Mouse (Mus musculus) CH12F3 (cell line): ENCODE results near the gene Smco4.

ENCODE experiments used
- in situ Hi-C: fragments of 300-500 bp; cut with MboI; formaldehyde crosslinking; loops from 2 replicates; pipeline ENCODE4 v1.14.3; 2020; ENCODE audit warnings: low sequenced_read_pairs

The Smco4 gene

DNA sequence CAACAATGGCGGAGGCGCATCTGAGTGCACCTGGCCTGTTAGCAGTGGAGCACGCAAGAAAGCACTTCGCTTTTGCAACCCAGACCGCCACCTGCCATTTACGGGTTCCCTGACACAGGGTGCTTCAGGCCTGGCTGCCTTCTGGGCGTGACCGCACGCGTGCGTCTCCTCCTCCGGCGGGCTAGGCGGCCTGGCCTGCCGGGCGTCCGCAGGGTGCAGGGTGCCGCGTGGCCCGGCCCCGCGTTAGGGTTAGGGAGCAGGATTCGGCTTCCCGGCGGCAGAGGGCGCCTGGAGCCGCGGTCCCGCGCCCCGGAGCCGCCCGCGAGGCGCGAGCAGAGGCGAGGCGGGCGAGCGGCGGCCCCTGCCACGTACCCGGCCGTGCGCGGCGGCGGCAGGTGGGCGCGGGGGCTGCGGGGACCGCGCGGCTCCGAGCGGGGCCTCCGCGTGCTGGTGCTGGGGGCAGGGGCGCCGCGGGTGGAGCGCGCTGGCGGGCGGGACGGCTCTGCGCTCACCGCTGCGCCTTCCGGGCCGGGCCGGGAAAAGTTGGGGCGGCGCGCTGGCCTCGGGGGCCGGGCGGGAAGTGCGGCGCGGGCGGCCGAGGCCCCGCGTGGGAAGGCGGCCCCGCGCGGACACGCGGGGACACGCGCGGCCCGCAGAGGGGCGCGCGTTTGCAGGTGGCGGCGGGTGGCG lies at the start of gene Smco4:
Smco4 (plus strand) TSS at position 198 of the 690 bp plus-strand sequence.
- in situ Hi-C loops, result no loop called here

GRCm38 (mm10) chr9:15447397-15447796 lies 45.8 kb upstream of the Smco4 start:
- in situ Hi-C loops, result no loop called here

- in situ Hi-C loops, result no loop called here
These were observed 42.3 kb upstream of the Smco4 start for GRCm38 (mm10) chr9:15450921-15451320.

GRCm38 (mm10) chr9:15472256-15472655 lies 21.0 kb upstream of the Smco4 start:
- in situ Hi-C loops, result no loop called here

DNA sequence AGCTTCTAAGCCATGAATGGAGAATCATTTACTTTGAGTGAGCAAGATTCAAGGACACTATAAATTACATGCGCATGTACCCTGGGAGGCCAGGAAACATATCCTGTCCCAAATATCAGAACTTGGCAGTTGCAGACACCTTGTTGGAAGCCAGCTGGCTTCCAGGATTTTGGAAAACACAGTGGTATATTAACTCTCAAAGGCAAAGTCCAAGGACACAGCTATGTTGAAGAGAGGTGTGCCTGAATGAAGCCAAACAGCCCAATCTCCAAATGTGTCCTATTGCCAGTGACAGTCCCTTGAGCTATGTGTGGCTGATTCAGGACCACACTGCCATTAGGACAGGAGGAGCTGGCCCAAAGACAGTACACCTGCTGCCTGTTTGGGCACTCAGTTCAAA lies 20.0 kb upstream of the Smco4 start:
- in situ Hi-C loops, result no loop called here

DNA sequence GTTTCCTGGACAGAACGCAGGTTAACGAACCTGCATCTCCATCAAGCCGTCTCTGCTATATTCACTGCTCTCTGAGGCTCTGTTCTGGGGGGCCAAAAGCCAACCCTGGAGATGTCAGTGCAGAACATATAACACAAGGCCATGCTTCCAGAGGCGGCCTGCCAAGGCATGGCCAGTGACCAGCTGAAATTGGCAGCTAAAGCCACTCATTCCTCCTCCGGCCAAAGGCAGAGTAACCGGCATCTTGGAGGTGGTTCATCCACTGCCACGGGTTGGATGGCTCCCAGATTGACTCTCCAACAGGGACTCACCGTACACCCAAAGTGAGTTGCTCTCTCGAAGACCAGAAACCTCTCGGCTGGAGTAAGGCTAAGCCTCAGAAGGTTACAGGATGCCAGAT lies 15.7 kb upstream of the Smco4 start:
- in situ Hi-C loops, result no loop called here

GRCm38 (mm10) chr9:15487682-15488424 lies 5.4 kb upstream of the Smco4 start:
- in situ Hi-C loops, result no loop called here

- in situ Hi-C loops, result no loop called here
These were observed 3.9 kb upstream of the Smco4 start for GRCm38 (mm10) chr9:15489293-15489692.

GRCm38 (mm10) chr9:15490331-15491100 lies 2.7 kb upstream of the Smco4 start:
- in situ Hi-C loops, result no loop called here

DNA sequence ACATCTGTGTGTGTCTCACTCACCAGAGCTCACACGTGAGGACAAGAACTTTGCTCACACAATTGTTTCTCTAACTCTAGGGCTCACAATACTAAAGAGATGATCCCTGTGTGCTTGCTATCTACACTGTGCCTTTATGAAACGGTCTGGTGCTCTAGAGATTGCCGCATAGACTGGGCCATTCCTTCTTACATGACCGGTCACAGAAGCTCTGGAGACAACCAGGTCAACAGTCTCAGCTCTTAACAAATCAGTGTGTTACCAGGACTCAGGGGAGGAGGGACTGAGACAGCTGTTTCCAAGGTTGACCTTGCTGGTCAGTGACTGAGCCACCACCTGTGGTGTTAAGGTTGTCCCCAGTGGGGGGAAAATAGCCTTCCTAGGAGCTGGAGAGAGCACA lies 1.5 kb upstream of the Smco4 start:
- in situ Hi-C loops, result no loop called here

DNA sequence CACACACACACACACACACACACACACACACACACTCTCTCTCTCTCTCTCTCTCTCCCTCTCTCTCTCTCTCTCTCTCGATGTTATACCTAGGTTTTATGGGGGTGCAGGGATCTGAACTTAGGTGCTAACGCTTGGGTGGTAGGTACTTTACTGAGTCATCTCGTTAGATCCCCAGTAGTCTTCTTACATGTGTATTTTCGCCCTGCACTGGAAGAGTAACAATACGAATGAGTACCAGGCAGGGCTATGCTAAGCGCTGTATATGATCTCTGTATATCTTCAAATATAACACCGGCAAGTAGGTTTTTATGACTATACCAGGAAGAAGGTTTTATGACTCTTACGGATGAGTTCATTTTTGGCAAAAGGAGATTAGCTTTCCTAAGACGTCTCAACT lies 831 bp upstream of the Smco4 start:
- in situ Hi-C loops, result no loop called here

DNA sequence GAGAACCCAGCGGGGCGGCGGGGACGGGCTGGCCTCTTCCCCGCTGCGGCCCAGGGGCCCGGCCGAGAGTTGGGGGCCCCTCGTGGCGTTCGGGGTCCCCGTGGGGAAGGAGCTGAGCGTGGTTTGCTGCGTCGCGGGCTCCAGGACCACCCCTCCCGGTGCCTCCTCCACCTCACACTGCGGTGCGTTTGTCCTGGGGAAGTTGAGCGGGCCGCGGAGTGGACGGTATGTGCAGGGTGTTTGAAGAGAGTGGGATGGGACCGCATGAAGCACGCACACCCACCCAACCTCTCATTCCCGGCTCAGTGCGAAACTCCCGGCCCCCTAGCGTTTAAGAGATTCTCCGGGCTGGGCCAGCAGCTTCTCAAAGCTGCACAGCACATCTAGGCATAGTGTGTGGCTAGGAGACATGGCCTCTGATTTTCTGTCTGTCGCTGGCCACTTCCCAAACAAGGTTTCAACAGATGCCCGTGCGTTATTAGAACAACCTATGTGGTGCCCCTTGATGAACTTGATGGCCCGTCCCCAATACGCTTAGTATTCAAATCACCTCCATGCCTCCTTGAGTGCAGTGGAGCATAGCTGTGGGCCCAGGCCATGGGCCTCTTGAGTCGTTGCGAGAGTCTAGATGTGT lies 810 bp downstream of the Smco4 start:
- in situ Hi-C loops, result no loop called here

DNA sequence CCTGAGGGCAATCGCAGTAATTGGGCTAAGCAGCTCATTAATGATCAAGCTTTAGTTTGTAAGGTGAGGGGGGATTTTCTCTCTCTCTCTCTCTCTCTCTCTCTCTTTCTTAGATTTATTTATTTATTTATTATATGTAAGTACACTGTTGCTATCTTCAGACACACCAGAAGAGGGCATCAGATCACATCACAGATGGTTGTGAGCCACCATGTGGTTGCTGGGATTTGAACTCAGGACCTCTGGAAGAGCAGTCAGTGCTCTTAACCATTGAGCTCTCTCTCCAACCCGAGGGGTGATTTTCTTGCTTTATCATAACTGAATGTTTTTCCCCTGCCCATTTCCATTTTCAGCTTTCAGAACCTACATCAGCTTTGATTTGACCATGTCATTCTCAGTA lies 2.0 kb downstream of the Smco4 start:
- in situ Hi-C loops, result loop anchor here (5.0 kb wide), 1 partner anchor 37 kb away; no protein-coding TSS in a partner anchor

DNA sequence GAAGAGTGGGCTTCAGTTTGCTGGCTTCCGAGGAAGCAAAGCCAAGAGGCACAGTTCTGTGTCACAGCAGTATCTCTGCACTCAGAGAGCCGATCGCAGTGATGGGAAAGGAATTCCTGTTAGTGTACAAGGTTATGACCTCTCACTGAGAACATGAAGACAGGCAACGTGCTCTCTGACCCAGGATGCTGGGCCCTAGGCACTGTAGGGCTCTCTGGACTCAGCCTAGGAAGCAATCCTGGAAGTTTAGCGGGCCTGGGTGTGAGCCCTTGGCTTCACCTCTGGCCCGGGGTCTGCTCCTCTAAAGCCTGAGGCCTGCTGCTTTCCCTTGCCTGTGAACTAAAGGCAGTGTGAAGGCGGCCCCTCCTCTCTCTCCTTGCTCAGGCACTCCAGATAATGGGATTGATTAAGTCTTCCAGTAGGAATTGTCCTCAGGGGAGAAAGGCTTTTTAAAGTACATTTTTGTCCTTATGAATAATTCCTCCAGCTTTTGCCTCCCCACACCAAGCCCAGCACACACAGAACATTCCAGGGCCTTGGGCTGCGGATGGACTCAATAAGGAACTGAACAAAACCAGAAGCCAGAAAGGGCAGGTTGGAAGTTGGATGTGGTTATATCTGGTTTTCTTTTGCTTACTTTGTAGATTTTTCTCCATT lies 2.8 kb downstream of the Smco4 start:
- in situ Hi-C loops, result loop anchor here (5.0 kb wide), 1 partner anchor 36 kb away; no protein-coding TSS in a partner anchor

GRCm38 (mm10) chr9:15500025-15500424 lies 6.8 kb downstream of the Smco4 start:
- in situ Hi-C loops, result no loop called here

- in situ Hi-C loops, result no loop called here
These were observed 8.4 kb downstream of the Smco4 start for GRCm38 (mm10) chr9:15501319-15502256.

- in situ Hi-C loops, result no loop called here
These were observed 9.2 kb downstream of the Smco4 start for GRCm38 (mm10) chr9:15502476-15502875.

DNA sequence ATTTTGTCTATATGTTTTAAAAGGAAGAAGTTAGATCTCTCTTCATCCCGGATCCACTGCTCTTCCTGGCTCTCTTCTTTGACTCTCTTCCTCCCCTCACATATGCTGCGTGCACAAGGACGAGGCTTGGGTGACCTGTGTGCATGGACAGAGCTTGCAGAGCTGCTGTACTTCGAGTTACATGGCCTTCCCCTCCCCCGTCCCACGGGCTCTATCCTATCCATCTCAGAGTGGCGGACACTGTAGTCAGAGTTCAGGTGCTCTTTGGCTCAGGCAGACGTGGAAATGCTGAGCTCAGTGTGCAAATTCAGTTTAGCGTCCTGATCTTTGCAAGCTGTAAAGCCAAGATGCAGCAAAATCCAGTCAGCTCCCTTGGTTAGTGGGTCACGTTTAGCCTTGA lies 10.1 kb downstream of the Smco4 start:
- in situ Hi-C loops, result no loop called here

DNA sequence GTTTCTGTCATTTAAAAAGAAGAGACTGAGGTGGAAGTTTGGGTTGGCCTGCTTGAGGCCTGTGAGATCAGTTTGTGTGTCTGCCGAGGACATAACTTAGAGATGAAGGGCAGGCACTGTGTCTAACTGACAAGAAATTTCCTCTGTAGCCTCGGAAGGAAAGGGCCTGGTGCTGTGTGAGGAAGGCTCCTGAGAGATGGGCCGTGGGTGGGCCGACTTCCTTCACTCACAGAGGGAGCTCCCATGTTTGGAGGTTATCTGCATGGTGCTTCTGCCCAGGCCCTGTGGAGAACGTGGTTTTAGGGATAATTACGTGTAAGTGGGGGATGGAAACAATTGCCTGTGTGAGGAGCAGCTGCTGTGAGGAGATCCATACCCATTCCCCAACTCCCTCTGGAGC lies 10.6 kb downstream of the Smco4 start:
- in situ Hi-C loops, result no loop called here

GRCm38 (mm10) chr9:15505288-15505687 lies 12.1 kb downstream of the Smco4 start:
- in situ Hi-C loops, result no loop called here
